Mouse (Mus musculus) limb, embryonic 14.5 days (tissue): Measurements from ENCODE around the gene B3galnt1. TPM values are rescaled to one million over a fixed set of nuclear protein-coding genes. Genes with fewer than 3 reads are reported as not detected.

Source experiments
- ATAC-seq: fragments of 200-750 bp; cut with Nextera tagmentation; 2 replicates; pipeline ENCODE4 v1.8.0; 2017; ENCODE audit warnings: low read depth, moderate number of reproducible peaks, moderate TSS enrichment; ENCODE audit not compliant: low FRiP score
- DNase-seq: peaks from one replicate; pipeline ENCODE4 v3.0.0-alpha.2; 2015; ENCODE audit warnings: low spot score
- H3K27ac ChIP-seq: fragments of 300-500 bp; sonication (generic); replicated peaks from 2 replicates; pipeline ENCODE4 v1.5.1; 2014; ENCODE audit warnings: low read depth, mild to moderate bottlenecking, low read length, moderate library complexity, mixed read lengths
- H3K27me3 ChIP-seq: fragments of 300-500 bp; sonication (generic); 2 replicates; pipeline ENCODE4 v1.6.1; 2014; ENCODE audit warnings: low read length, mixed read lengths; ENCODE audit not compliant: control insufficient read depth, insufficient read depth
- H3K36me3 ChIP-seq: fragments of 300-500 bp; sonication (generic); 2 replicates; pipeline ENCODE4 v1.6.1; 2014; ENCODE audit warnings: mild to moderate bottlenecking, low read length, moderate library complexity, mixed read lengths; ENCODE audit not compliant: control insufficient read depth, insufficient read depth
- H3K4me1 ChIP-seq: fragments of 300-500 bp; sonication (generic); 2 replicates; pipeline ENCODE4 v1.6.1; 2014; ENCODE audit warnings: antibody characterized with exemption, low read length, mixed read lengths; ENCODE audit not compliant: control insufficient read depth, insufficient read depth
- H3K4me2 ChIP-seq: fragments of 300-500 bp; sonication (generic); replicated peaks from 2 replicates; pipeline ENCODE4 v1.6.1; 2014; ENCODE audit warnings: low read depth, mild to moderate bottlenecking, low read length, moderate library complexity; ENCODE audit not compliant: severe bottlenecking
- H3K4me3 ChIP-seq: fragments of 300-500 bp; sonication (generic); replicated peaks from 2 replicates; pipeline ENCODE4 v1.5.1; 2014; ENCODE audit warnings: low read length
- H3K9ac ChIP-seq: fragments of 300-500 bp; sonication (generic); 2 replicates; pipeline ENCODE4 v1.6.1; 2014; ENCODE audit warnings: mild to moderate bottlenecking, low read depth, low read length, moderate library complexity; ENCODE audit not compliant: severe bottlenecking
- H3K9me3 ChIP-seq: fragments of 300-500 bp; sonication (generic); 2 replicates; pipeline ENCODE4 v1.6.1; 2016; ENCODE audit warnings: low read length; ENCODE audit not compliant: control insufficient read depth
- POLR2A ChIP-seq: fragments of 200-500 bp; IDR thresholded peaks from 2 replicates; pipeline ENCODE4 v1.8.0; 2012; ENCODE audit warnings: inconsistent platforms, mild to moderate bottlenecking, moderate library complexity, borderline replicate concordance; ENCODE audit not compliant: insufficient read depth, insufficient read length; ENCODE audit errors: extremely low read depth
- WGBS: fragments of 180-500 bp; shearing (Covaris S2); extraction: QIAGEN DNeasy Blood & Tissue Kit; methylation state at CpG from one replicate; pipeline ENCODE4 v1.1.7; 2014; 5-methylcytosine and 5-hydroxymethylcytosine counted together
- polyA plus RNA-seq, 2 experiments: library from polyadenylated mRNA; depleted of rRNA in 1 of 2; stranded (reverse) in 1 of 2; unstranded in 1 of 2; fragments of >200 nt; fragmentation: Nextera tagmentation in 1 of 2; extraction: Ambion mirVana in 1 of 2; gene quantifications; 2 replicates each; pipeline versions ENCODE4 v1.2.1 to v1.2.3; 2012 to 2014

The B3galnt1 gene
- polyA plus RNA-seq, 2 experiments = 22.3 to 53.7 TPM

DNA sequence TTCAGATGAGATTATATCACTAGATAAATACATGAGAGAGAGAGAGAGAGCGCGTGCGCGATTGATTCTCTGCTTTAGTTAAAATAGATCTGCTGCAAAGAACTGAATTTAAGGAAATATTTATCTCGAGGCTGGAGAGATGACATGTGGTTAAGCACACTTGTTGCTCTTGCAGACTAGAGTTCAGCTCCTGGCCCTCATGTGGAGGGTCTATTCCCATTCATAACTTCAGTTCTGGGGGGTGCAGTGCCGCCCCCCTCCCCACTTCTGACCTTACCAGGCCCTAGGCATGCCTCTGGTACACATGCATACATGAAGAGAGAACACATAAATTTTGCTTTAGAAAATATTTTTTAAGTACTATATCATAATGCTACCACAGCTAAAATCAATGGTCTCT, 1.5 kb downstream of the B3galnt1 start:
- Histone ChIP-seq H3K9ac (no peak overlapping the region), H3K4me2 (peak overlapping the region; percentile 73), H3K9me3 (no peaks in the 10 kb centered on the region), H3K4me3 (peak overlapping the region; percentile 76), H3K27ac (no peak overlapping the region), H3K27me3 (no peaks in the 10 kb centered on the region), H3K36me3 (no peaks in the 10 kb centered on the region), H3K4me1 (0 out of 2 replicates have a peak, but pooled peaks cover 2% of the 10 kb centered on the region)
- WGBS = 85% methylated on average over 6 of the region's 6 CpGs
- no peak for TF ChIP-seq POLR2A
- no peak for DNase-seq
- no peak for ATAC-seq

DNA sequence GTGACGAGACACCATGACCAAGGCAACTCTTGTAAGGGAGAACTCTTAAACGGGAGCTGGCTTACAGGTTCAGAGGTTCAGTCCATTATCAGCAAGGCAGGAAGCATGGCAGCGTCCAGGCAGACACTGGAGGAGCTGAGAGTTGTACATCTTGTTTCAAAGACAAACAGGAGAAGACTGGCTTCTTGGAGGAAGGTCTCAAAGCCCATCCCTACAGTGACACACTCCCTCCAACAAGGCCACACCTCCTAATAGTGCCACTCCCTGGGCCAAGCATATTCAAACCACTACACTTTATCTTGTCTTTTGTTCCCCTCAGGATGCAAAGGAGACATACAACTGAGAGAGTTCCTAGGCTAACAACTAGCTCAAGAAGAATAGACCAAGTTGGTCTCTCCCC, 2.6 kb downstream of the B3galnt1 start:
- ATAC-seq (no peak), DNase-seq (no peak)
- Histone ChIP-seq H3K4me3 (no peak overlapping the region), H3K4me1 (0 out of 2 replicates have a peak, but pooled peaks cover 2% of the 10 kb centered on the region), H3K27me3 (no peaks in the 10 kb centered on the region), H3K36me3 (no peaks in the 10 kb centered on the region), H3K9me3 (no peaks in the 10 kb centered on the region), H3K9ac (no peak overlapping the region), H3K27ac (no peak overlapping the region), H3K4me2 (no peak overlapping the region)
- TF ChIP-seq POLR2A = no peak
- 81% methylated on average over 3 of the region's 3 CpGs for WGBS

DNA sequence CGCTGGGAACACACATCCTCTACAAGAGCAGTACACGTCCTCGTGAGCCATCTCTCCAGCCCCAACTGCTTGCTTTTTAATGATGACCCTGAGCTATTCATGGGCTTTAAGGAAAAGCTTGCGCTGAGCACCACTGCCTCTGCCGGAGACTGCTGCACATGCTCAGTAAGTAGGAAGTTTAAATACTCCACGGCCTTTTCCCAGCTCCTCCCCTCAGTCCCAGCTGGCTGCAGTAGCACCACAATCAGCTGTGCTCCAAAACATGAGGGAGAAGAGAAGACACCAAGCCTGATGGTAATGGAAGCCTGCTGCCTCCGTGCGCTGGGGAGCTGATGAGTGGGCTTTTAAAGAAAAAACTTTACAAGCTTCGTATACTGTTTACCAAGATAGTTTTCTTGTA, 4.7 kb downstream of the B3galnt1 start:
- TF ChIP-seq POLR2A = no peak
- Histone ChIP-seq H3K4me1 (0 out of 2 replicates have a peak, but pooled peaks cover under 1% of the 10 kb centered on the region), H3K36me3 (no peaks in the 10 kb centered on the region), H3K27ac (no peak overlapping the region), H3K9me3 (no peaks in the 10 kb centered on the region), H3K27me3 (no peaks in the 10 kb centered on the region), H3K4me3 (no peak overlapping the region), H3K4me2 (no peak overlapping the region), H3K9ac (no peak overlapping the region)
- DNase-seq (no peak), ATAC-seq (no peak)
- WGBS = 64% methylated on average over 9 of the region's 9 CpGs

DNA sequence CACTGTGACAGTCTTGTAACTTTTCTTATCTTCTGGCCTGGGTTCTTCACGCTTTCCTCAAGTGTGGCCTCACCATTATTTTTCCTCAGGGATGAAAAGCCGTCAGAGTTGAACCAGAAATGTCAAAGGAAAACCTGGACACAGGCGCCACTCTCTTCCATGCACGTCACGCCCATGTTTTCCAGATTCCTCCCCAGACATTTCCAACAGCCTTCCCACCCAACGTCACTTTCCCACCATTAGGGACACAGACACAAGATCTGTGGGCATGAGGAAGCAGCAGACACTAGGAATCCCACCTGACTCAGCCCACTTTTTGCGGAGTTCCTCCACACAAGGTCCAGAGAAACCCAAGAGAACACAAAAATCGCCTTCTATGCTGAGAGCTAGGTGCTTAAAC, 5.3 kb downstream of the B3galnt1 start:
- no peak overlapping the region for H3K4me3 ChIP-seq
- 89% methylated on average over 8 of the region's 8 CpGs for WGBS
- H3K27ac ChIP-seq = no peak overlapping the region
- H3K4me2 ChIP-seq = no peak overlapping the region
- TF ChIP-seq POLR2A = no peak
- H3K4me1 ChIP-seq = peaks cover 3% of the 10 kb centered on the region; the same call in 1 of the 2 replicates
- no peaks in the 10 kb centered on the region for H3K36me3 ChIP-seq
- no peaks in the 10 kb centered on the region for H3K9me3 ChIP-seq
- H3K27me3 ChIP-seq = no peaks in the 10 kb centered on the region
- no peak overlapping the region for H3K9ac ChIP-seq
- ATAC-seq = no peak
- no peak for DNase-seq

DNA sequence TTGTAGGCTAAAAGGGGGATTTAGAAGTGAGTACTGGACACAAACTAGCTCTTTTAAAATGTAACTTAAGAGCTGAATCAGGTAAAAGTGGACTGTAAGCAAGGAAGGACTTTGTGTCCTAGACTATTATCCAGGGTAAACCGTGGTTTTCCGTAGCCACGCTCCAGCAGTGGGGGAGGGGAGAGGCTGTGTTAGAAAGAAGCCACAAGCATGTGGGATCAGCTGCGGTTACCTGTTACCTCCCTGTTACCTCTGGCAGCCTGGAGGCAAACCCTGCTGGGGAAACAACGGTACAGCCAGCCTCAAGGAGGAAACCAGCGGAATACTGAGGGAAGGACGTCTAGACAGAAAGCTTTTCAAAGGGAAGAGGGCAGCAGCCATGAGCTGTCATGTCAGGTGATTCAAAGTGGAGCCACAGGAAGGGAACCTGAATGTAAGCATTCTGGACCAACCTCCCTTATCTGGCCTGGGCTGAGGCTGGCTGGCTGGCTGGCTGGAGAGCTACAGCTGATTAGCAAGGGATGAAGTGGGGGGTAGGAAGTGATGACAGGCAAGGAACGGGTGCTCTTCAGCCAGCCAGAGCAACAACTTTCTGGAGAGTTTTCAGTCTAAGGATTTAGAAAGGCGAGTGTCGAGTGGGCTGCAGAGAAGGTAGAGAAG, 10.5 kb downstream of the B3galnt1 start:
- Histone ChIP-seq H3K9me3 (no peaks in the 10 kb centered on the region), H3K27ac (no peak overlapping the region), H3K36me3 (no peaks in the 10 kb centered on the region), H3K4me1 (peaks cover 7% of the 10 kb centered on the region; the same call in 1 of the 2 replicates), H3K4me3 (no peak overlapping the region), H3K4me2 (no peak overlapping the region), H3K9ac (no peak overlapping the region), H3K27me3 (no peaks in the 10 kb centered on the region)
- no peak for TF ChIP-seq POLR2A
- no peak for DNase-seq
- no peak for ATAC-seq
- WGBS = 31% methylated on average over 10 of the region's 10 CpGs
